Mouse (Mus musculus): ENCODE measurements around the gene Pla2g4a.

DNA sequence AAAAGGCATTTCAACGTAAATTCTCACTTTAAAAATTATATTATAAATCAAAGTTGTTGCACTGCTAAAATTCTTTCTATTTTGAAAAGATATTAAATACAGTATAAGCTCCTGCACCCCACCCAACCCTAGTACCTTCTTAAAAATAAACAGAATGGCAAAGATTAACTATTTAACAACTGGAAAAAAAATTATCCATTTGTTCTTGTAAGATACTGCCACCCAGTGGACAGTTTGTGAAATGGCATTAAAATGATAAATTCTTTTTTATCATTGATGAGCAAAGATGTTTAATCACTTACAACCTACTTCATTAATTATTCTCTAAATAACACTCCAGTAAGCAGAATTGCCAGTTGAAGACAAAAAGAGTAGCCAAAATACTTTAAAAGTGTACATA, 151.6 kb downstream of the Pla2g4a start:
- no peak for TF ChIP-seq POLR2A (IDR thresholded peaks at IDR 0.05; ENCODE audit: borderline replicate concordance, extremely low read depth, low read depth, low read length)
- peak; percentile 19; the same call in 1 of the 2 replicates for TF ChIP-seq CTCF (IDR thresholded peaks at IDR 0.05; ENCODE audit: insufficient read depth, low read length)
